Mouse (Mus musculus) kidney, postnatal 0 days (tissue): ENCODE results near the gene Lgr4. TPM values are rescaled to one million over a fixed set of nuclear protein-coding genes. Genes with fewer than 3 reads are reported as not detected.

ENCODE experiments used
- ATAC-seq: fragments of 200-750 bp; cut with Nextera tagmentation; replicated peaks from 2 replicates; pipeline ENCODE4 v1.8.0; 2017; ENCODE audit warnings: low read depth, moderate number of reproducible peaks, moderate TSS enrichment, moderate library complexity; ENCODE audit not compliant: low FRiP score
- DNase-seq: peaks from one replicate; pipeline ENCODE4 v3.0.0-alpha.2; 2016; ENCODE audit warnings: low spot score
- H3K27ac ChIP-seq: fragments of 300-500 bp; sonication (generic); 2 replicates; pipeline ENCODE4 v1.5.1; 2014; ENCODE audit warnings: mild to moderate bottlenecking
- H3K27me3 ChIP-seq: fragments of 300-500 bp; sonication (generic); 2 replicates; pipeline ENCODE4 v1.6.1; 2014; ENCODE audit warnings: low read length, mixed read lengths; ENCODE audit not compliant: insufficient read depth
- H3K36me3 ChIP-seq: fragments of 300-500 bp; sonication (generic); 2 replicates; pipeline ENCODE4 v1.6.1; 2014; ENCODE audit warnings: low read length, mixed read lengths; ENCODE audit not compliant: insufficient read depth
- H3K4me1 ChIP-seq: fragments of 300-500 bp; sonication (generic); replicated peaks from 2 replicates; pipeline ENCODE4 v1.6.1; 2014; ENCODE audit warnings: antibody characterized with exemption, low read length, mixed read lengths; ENCODE audit not compliant: insufficient read depth
- H3K4me2 ChIP-seq: fragments of 300-500 bp; sonication (generic); 2 replicates; pipeline ENCODE4 v1.6.1; 2014; ENCODE audit warnings: mild to moderate bottlenecking, low read length, moderate library complexity, mixed read lengths
- H3K4me3 ChIP-seq: fragments of 300-500 bp; sonication (generic); replicated peaks from 2 replicates; pipeline ENCODE4 v1.5.1; 2014; ENCODE audit warnings: low read depth, low read length
- H3K9ac ChIP-seq: fragments of 300-500 bp; sonication (generic); 2 replicates; pipeline ENCODE4 v1.6.1; 2014; ENCODE audit warnings: low read depth, low read length
- H3K9me3 ChIP-seq: fragments of 300-500 bp; sonication (generic); replicated peaks from 2 replicates; pipeline ENCODE4 v1.6.1; 2016; ENCODE audit warnings: low read length, inconsistent platforms, mixed read lengths
- CTCF ChIP-seq: IDR thresholded peaks from 2 replicates; pipeline ENCODE4 v1.5.1; 2016; ENCODE audit warnings: antibody characterized with exemption, low read depth, mild to moderate bottlenecking, moderate library complexity
- WGBS: fragments of 180-500 bp; shearing (Covaris S2); extraction: QIAGEN DNeasy Blood & Tissue Kit; methylation state at CpG from one replicate; pipeline ENCODE4 v1.1.7; 2014; 5-methylcytosine and 5-hydroxymethylcytosine counted together
- polyA plus RNA-seq: library from polyadenylated mRNA; unstranded; fragments of >200 nt; fragmentation: Nextera tagmentation; extraction: Ambion mirVana; gene quantifications from 2 replicates; pipeline ENCODE4 v1.2.1, GENCODE M21; 2015

Gene Lgr4
- polyA plus RNA-seq, 1 experiment from 2014 or later = 47.8 TPM

GRCm38 (mm10) chr2:109972310-109972709, 54.9 kb downstream of the Lgr4 start:
- 90% methylated on average over 2 of the region's 2 CpGs for WGBS
- no peaks in the 10 kb centered on the region for H3K9me3 ChIP-seq
- H3K27ac ChIP-seq = no peak overlapping the region
- TF ChIP-seq CTCF = no peak
- no peaks in the 10 kb centered on the region for H3K27me3 ChIP-seq
- H3K4me2 ChIP-seq = no peak overlapping the region
- no peak overlapping the region for H3K4me3 ChIP-seq
- ATAC-seq (no peak), DNase-seq (no peak)
- peaks cover 8% of the 10 kb centered on the region; the same call in 1 of the 2 replicates for H3K4me1 ChIP-seq
- H3K36me3 ChIP-seq = no peaks in the 10 kb centered on the region
- no peak overlapping the region for H3K9ac ChIP-seq

GRCm38 (mm10) chr2:109972922-109973321, 55.5 kb downstream of the Lgr4 start:
- H3K27me3 ChIP-seq = no peaks in the 10 kb centered on the region
- peaks cover 8% of the 10 kb centered on the region; the same call in 1 of the 2 replicates for H3K4me1 ChIP-seq
- no peak overlapping the region for H3K4me2 ChIP-seq
- H3K27ac ChIP-seq = no peak overlapping the region
- H3K9ac ChIP-seq = no peak overlapping the region
- no peak overlapping the region for H3K4me3 ChIP-seq
- ATAC-seq = no peak
- 61% methylated on average over 7 of the region's 7 CpGs for WGBS
- no peaks in the 10 kb centered on the region for H3K36me3 ChIP-seq
- no peak for TF ChIP-seq CTCF
- DNase-seq = no peak
- H3K9me3 ChIP-seq = no peaks in the 10 kb centered on the region

- DNase-seq (no peak), ATAC-seq (no peak)
- TF ChIP-seq CTCF = no peak
- Histone ChIP-seq H3K4me3 (no peak overlapping the region), H3K9me3 (no peaks in the 10 kb centered on the region), H3K4me1 (peaks cover 5% of the 10 kb centered on the region; the same call in 1 of the 2 replicates), H3K4me2 (no peak overlapping the region), H3K27ac (no peak overlapping the region), H3K36me3 (no peaks in the 10 kb centered on the region), H3K9ac (no peak overlapping the region), H3K27me3 (no peaks in the 10 kb centered on the region)
- 95% methylated on average over 7 of the region's 7 CpGs for WGBS
Observed at GRCm38 (mm10) chr2:109974807-109975206, 57.4 kb downstream of the Lgr4 start.

GRCm38 (mm10) chr2:109976181-109976580, 58.7 kb downstream of the Lgr4 start:
- no peak overlapping the region for H3K4me3 ChIP-seq
- ATAC-seq = no peak
- H3K4me1 ChIP-seq = no peaks in the 10 kb centered on the region
- no peak overlapping the region for H3K4me2 ChIP-seq
- no peak for TF ChIP-seq CTCF
- 84% methylated on average over 2 of the region's 2 CpGs for WGBS
- no peaks in the 10 kb centered on the region for H3K36me3 ChIP-seq
- DNase-seq = no peak
- H3K27ac ChIP-seq = no peak overlapping the region
- no peak overlapping the region for H3K9ac ChIP-seq
- H3K9me3 ChIP-seq = no peaks in the 10 kb centered on the region
- no peaks in the 10 kb centered on the region for H3K27me3 ChIP-seq

- Histone ChIP-seq H3K27ac (no peak overlapping the region; the same call in 1 of the 2 replicates), H3K4me3 (no peak overlapping the region), H3K9me3 (no peaks in the 10 kb centered on the region), H3K4me1 (no peaks in the 10 kb centered on the region), H3K4me2 (no peak overlapping the region), H3K36me3 (no peaks in the 10 kb centered on the region), H3K9ac (no peak overlapping the region), H3K27me3 (no peaks in the 10 kb centered on the region)
- 70% methylated on average over 6 of the region's 6 CpGs for WGBS
- ATAC-seq = no peak
- TF ChIP-seq CTCF = no peak
- no peak for DNase-seq
Observed at GRCm38 (mm10) chr2:109977322-109977721, 59.9 kb downstream of the Lgr4 start.

GRCm38 (mm10) chr2:109979209-109979608, 61.8 kb downstream of the Lgr4 start:
- H3K4me1 ChIP-seq = no peaks in the 10 kb centered on the region
- no peak overlapping the region for H3K4me2 ChIP-seq
- ATAC-seq (no peak), DNase-seq (no peak)
- H3K27me3 ChIP-seq = no peaks in the 10 kb centered on the region
- no peak overlapping the region for H3K4me3 ChIP-seq
- no peaks in the 10 kb centered on the region for H3K36me3 ChIP-seq
- no peak overlapping the region for H3K27ac ChIP-seq
- no peak overlapping the region for H3K9ac ChIP-seq
- H3K9me3 ChIP-seq = no peaks in the 10 kb centered on the region
- TF ChIP-seq CTCF = no peak

- ATAC-seq (peak; percentile 67; the same call in 1 of the 2 replicates), DNase-seq (no peak)
- no peak for TF ChIP-seq CTCF
- H3K4me2 ChIP-seq = no peak overlapping the region
- H3K27ac ChIP-seq = 0 out of 2 replicates have a peak overlapping the region, but pooled peaks have one; percentile 8
- H3K4me3 ChIP-seq = no peak overlapping the region
- H3K36me3 ChIP-seq = no peaks in the 10 kb centered on the region
- no peaks in the 10 kb centered on the region for H3K27me3 ChIP-seq
- peaks cover 20% of the 10 kb centered on the region for H3K4me1 ChIP-seq
- H3K9ac ChIP-seq = no peak overlapping the region
- no peaks in the 10 kb centered on the region for H3K9me3 ChIP-seq
- 67% methylated on average over 6 of the region's 6 CpGs for WGBS
Observed at GRCm38 (mm10) chr2:109983435-109983834, 66.0 kb downstream of the Lgr4 start.
